Mouse (Mus musculus) cerebellum, adult 2 months (tissue): ENCODE results near the gene Pde11a.

Source experiments
- CTCF ChIP-seq: fragments of 200-500 bp; IDR thresholded peaks from 2 replicates; pipeline ENCODE4 v1.5.1; 2011; ENCODE audit warnings: low read depth, mild to moderate bottlenecking, control low read depth, low read length, moderate library complexity, borderline replicate concordance; ENCODE audit not compliant: insufficient read depth
- POLR2A ChIP-seq: fragments of 200-500 bp; IDR thresholded peaks from 2 replicates; pipeline ENCODE4 v1.6.1; 2011; ENCODE audit warnings: low read length, control low read depth, borderline replicate concordance; ENCODE audit not compliant: insufficient read depth

- TF ChIP-seq POLR2A (no peak), CTCF (no peak)
Measured at GRCm38 (mm10) chr2:76069238-76069637, 269.3 kb downstream of the Pde11a start.
